Mouse (Mus musculus) heart, adult 2 months (tissue): ENCODE results near the gene Tuba3a.

Source experiments
- CTCF ChIP-seq: fragments of 200-600 bp; IDR thresholded peaks from 2 replicates; pipeline ENCODE4 v1.8.1; 2022; ENCODE audit warnings: antibody characterized with exemption, mild to moderate bottlenecking, moderate library complexity
- POLR2A ChIP-seq: fragments of 200-500 bp; IDR thresholded peaks from 2 replicates; pipeline ENCODE4 v1.6.1; 2011; ENCODE audit warnings: mild to moderate bottlenecking, low read depth, low read length, control low read depth; ENCODE audit not compliant: insufficient read depth

GRCm38 (mm10) chr6:125294049-125294448 is 8.2 kb upstream of the Tuba3a start:
- TF ChIP-seq CTCF (no peak), POLR2A (no peak)
